Mouse (Mus musculus): ENCODE results near the gene Lpcat1.

Gene Lpcat1

DNA sequence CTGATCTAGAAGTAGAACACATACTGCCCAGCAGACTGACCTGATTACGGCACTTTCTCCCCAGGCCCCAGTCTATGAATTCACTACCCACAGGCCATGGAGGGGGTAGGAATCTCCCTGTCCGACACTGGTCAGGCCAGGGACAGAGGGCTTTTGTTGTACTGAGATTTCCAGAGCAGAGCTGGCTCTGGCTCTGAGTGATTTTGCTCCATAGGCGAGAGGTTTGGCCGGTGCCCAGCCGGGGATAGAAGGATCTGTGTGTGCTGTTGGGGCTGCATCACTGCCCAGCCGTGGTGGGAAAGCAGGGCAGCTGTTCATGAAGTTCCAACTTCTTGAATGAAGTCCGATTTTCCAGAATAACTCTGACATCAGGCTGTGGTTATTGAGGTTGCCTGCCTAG lies 20.1 kb upstream of the Lpcat1 start:
- DNase-seq (ENCODE audit: low spot score in 2 of 2): no peak

- no peak for DNase-seq (ENCODE audit: low spot score in 2 of 2)
These were observed 19.5 kb upstream of the Lpcat1 start for GRCm38 (mm10) chr13:73447478-73447877.

DNA sequence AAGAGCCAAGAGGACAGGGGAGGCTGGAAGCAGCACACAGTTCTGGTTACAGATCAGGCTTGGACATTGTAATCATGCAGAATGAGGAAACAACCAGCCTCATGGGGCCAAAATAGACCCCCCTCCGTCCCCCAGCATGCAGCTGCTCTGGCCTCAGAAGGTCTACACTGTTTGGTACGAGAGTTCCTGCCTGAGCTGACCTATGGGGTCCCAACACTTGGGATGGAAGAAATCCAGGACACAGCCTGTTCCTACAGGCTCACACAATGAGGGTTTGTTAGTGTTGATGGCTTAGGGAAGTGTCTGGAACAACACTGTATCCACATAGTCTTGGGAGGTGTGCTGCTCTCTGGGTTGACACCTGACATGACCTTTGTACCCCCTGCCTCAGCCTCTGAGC lies 18.8 kb upstream of the Lpcat1 start:
- DNase-seq (ENCODE audit: low spot score in 2 of 2): no peak

GRCm38 (mm10) chr13:73448723-73449122 lies 18.3 kb upstream of the Lpcat1 start:
- DNase-seq (ENCODE audit: low spot score in 2 of 2): no peak

GRCm38 (mm10) chr13:73453503-73454217 lies 13.3 kb upstream of the Lpcat1 start:
- DNase-seq (ENCODE audit: low spot score in 2 of 2): no peak

DNA sequence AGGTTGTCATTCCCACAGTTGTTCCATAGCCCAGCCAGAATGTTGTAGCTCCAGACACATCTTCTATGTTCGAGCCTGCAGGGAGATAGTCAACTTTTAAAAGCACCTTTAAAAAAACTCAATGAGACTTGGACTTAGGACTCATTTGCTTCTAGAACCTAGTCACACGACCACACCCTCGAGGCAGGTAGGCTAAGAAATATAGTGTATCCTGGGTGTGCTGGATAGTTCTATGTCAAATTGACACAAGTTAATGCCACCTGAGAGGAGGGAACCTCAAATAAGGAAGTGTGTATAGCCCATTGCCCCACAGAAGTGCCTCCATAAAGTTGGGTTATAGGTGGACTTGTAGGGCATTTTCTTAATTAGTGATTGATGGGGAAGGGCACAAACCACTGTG lies 11.7 kb upstream of the Lpcat1 start:
- no peak for DNase-seq (ENCODE audit: low spot score in 2 of 2)

DNA sequence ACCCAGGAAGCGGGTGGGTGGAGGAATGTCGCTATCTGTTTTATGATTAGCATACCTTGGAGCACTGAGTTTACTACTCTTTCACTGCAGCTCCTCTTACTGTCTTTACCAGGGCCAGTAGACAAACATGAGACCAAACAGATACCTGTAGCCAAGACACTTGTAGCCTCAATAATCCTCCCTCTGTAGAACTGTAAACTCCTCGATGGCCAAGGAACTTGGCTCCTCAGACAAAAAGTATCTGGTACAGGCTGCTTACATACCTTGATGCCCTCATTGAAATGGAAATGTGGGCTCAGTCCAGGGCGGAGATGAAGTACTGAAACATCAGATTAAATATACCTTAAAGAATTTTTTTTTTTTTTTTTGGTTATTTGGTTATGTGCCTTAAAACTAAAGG lies 9.7 kb upstream of the Lpcat1 start:
- DNase-seq (ENCODE audit: low spot score in 2 of 2): no peak

GRCm38 (mm10) chr13:73457741-73458140 lies 9.3 kb upstream of the Lpcat1 start:
- DNase-seq (ENCODE audit: low spot score in 2 of 2): no peak

DNA sequence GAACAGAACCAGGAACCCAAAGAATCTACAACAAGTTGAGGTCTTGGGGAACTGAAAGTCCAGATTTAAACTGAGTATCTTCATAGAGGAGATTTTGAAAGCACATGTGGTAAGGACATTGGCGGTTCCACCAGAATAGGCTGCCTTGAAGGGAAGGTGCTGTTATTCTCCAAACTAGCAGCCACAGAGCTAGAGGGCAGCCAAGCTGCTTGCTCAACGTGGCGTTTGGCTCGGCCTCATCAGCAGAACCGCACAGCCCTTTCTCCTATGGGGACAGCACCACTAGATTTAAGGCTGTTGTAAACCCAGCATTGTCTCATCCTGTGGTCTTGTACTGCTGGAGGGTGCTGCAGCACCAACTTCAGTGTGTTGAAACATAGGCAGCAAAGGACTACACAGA lies 8.3 kb upstream of the Lpcat1 start:
- DNase-seq (ENCODE audit: low spot score in 2 of 2): no peak

GRCm38 (mm10) chr13:73459189-73459850 lies 7.7 kb upstream of the Lpcat1 start:
- no peak for DNase-seq (ENCODE audit: low spot score in 2 of 2)

GRCm38 (mm10) chr13:73461551-73461950 lies 5.4 kb upstream of the Lpcat1 start:
- no peak for DNase-seq (ENCODE audit: low spot score in 2 of 2)

- DNase-seq (ENCODE audit: low spot score in 2 of 2): no peak
These were observed 1.8 kb upstream of the Lpcat1 start for GRCm38 (mm10) chr13:73465156-73465555.

- no peak for DNase-seq (ENCODE audit: low spot score in 2 of 2)
These were observed 586 bp upstream of the Lpcat1 start for GRCm38 (mm10) chr13:73466411-73466810.

DNA sequence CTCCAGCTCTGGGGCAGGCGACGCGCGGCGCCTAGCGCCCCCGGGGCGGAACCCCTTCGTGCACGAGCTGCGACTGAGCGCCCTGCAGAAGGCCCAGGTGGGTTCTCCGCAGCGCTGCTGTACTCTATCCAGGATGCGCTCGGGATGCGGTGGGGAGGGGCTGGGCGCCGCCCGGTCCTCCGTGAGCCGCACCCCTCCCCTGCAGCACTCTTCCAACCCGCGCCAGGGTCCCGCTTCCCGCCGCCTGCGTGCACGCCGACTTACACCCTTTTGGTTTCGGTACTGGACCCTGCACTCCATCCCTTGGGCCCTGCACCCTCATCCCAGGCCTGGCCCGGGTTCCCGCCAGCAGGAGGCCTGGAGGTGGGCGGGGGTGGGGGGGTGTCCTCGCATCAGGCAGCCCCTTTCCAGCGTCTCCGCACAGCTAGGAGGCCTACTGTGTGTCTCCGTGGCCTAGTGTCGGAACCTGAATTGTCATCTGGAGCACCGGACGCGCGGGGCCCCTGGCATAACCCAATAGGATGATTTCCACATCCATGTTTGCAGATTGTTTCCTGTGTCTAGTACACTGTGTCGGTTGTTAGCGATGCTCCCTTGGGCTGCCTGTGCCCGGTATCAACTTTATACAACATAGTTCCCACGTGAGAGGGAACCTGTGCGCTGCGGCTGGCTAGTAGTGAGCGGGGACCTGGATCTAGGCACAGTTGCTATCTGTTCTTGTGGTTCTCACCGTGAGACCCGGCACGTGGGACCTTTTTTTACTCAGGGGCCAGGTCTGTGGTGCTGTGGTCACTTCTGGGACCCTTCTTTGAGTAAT lies 632 bp downstream of the Lpcat1 start:
- peak in 1 of 2 experiments; percentile 21 for DNase-seq (ENCODE audit: low spot score in 2 of 2)

GRCm38 (mm10) chr13:73468834-73469233 lies 1.8 kb downstream of the Lpcat1 start:
- no peak for DNase-seq (ENCODE audit: low spot score in 2 of 2)

DNA sequence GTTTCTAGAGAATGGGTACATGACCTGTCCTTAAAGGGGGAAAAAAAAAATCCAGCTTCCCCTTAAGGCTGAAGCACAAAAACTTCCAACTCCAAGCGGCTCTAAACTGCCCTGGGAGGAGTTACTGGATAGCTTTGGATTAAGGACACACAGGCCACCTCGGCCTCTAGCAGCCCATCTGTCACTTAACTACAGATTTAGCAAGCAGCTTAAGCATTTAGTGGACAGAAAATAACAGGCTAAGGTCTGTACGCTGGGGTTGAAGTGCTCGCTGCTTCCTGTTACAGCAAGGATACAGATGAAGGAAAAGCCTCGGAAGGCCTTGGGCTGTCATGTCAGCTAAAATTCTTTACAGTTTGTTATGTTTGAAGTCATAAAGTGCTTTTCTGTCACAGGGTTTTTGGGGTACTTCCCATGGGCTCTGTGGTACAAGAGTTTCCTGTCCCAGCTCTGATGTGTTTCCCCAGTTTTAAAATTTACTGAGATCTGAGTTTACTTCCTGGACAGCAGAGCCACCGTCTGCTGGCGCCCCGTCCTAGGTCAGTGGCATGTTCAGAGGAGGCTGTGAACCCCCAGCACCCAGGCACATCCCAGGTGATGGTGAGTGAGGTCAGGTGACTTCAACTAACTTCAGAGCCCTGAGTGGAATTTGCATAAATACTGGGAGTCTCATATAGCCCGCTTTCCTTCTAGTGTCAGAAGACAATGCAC lies 2.4 kb downstream of the Lpcat1 start:
- DNase-seq (ENCODE audit: low spot score in 2 of 2): no peak

DNA sequence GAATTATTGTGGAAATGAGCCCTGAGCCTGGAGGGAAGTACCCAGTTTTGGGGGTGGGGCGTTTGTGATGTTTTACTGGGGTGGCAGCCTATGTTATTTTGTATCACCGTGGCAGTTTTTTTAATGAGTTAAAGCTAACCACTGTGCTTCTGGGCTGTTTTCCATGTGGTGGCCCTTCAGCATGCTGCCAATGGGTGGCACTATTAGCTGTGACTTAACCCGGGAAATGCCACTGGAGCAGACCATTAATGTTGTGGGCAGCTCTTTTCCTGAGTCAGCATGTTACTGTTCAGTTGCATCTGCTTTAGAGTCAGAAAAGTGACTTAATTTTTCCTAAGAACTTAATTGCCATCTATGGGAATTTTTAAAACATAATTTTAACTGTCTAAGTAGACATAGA lies 5.5 kb downstream of the Lpcat1 start:
- DNase-seq (ENCODE audit: low spot score in 2 of 2): no peak

DNA sequence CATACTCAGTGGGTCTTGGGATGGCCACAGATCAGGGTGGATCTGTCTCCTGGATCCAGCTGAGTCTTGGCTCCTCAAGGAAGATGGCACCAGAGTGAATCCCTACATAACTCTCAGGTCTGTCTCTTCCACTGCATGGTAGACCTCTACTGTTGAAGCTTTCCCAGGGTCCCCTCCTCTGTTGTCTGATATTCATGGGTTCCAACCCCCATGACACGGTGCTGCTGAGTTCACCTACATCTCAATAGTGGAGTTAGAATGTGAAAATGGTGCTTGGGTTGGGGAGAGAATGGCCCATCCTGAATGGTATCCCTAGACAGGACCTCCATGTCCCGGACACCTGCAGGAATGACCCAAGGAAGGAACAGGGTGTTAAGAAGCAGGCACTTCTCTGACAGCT lies 6.7 kb downstream of the Lpcat1 start:
- DNase-seq (ENCODE audit: low spot score in 2 of 2): no peak

DNA sequence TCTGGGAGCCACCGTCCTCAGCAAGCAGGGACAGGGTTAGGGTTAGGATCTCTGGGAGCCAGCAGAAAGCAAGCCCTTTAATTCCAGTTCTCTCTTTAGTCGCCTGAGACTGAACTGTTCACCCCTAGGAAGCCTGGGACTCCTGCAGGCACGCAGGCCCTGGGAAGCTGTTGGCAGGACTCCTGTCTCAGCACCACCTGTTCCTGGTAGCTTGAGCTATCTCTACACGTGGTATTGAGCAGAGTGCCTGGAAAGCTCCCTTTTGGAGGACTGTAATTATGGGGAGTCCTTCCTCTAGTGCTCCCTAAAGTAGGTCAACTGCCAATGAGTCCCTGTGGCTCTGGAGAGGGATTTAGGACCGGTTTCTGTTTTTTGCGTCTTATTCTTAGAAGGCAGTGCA lies 7.2 kb downstream of the Lpcat1 start:
- no peak for DNase-seq (ENCODE audit: low spot score in 2 of 2)

- DNase-seq (ENCODE audit: low spot score in 2 of 2): no peak
These were observed 8.3 kb downstream of the Lpcat1 start for GRCm38 (mm10) chr13:73475058-73475980.

GRCm38 (mm10) chr13:73476259-73476658 lies 9.3 kb downstream of the Lpcat1 start:
- DNase-seq (ENCODE audit: low spot score in 2 of 2): no peak

Measured in urinary bladder, adult 18-20 months (tissue).